Comparison of ENCODE assay signal across 15 mouse cellular contexts in the genomic region with DNA sequence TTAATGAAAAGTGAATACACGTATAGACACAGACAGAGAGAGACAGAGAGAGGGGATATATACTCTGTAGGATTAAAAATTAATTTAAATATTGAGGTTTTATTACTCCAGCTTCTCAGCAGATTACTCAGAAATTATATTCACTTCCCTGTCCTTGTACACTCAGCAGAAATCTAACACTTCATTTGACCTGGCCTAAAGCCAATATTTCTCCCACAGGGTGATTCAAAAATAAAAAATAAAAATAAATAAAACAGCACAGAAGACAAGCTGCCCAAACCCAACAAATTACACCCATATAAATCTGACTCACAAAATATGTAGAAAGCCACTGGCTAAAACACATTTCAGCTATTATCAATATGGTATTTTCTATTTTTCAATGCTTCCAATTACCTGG.
DNase-seq lines count a peak whose midpoint lies in the region.
"Had no signal": no experiment of that assay in that cellular context is flagged by ENCODE, and none has a peak within 500 bp of the region (broad histone marks: within the 10 kb centered on the region; RNA-seq: fewer than 3 reads in every experiment).

No protein-coding gene starts in this region.

- peak; percentile 55 for DNase-seq in adrenal gland, adult 2 months
- no peak for DNase-seq in adrenal gland, adult 18-20 months (ENCODE audit: low spot score in 2 of 2)
- DNase-seq in heart, adult 8-10 months (ENCODE audit: low spot score) = peak; percentile 13
- no peak for DNase-seq in heart, adult 18-20 months
- DNase-seq in lung, postnatal 10 days = peak; percentile 19
- no peak for DNase-seq in lung, postnatal 4 days
- peak; percentile 21 for DNase-seq in adipocyte (ENCODE audit: low spot score)
- no peak for DNase-seq in cerebellum, adult 11 months
- DNase-seq: cerebellum, adult 11-12 months; cerebellum, adult 9-10 months; cerebellum, postnatal 25 days; forebrain, postnatal 0 days; gastrocnemius, adult 2 months; gastrocnemius, postnatal 36 days; heart, postnatal 36 days had no signal

Comparison
In these comparisons a context has a peak if more than half of its experiments do, and no peak if none do; other contexts are left out.
1. DNase-seq: peak in adrenal gland, adult 2 months (single experiment), heart, adult 8-10 months (single experiment), lung, postnatal 10 days (single experiment) and adipocyte (single experiment); none in adrenal gland, adult 18-20 months (0 of 2), heart, adult 18-20 months (0 of 2), lung, postnatal 4 days (0 of 2) and cerebellum, adult 11 months (single experiment).